Mouse (Mus musculus): ENCODE measurements around the gene Zfhx3. TPM values are rescaled to one million over a fixed set of nuclear protein-coding genes. Genes with fewer than 3 reads are reported as not detected.
A peak's percentile ranks its signal among the peaks of the same experiment; 100 is the strongest.

Zfhx3 gene
- polyA plus RNA-seq, 1 experiment from 2014 or later, result 44.7 TPM

DNA sequence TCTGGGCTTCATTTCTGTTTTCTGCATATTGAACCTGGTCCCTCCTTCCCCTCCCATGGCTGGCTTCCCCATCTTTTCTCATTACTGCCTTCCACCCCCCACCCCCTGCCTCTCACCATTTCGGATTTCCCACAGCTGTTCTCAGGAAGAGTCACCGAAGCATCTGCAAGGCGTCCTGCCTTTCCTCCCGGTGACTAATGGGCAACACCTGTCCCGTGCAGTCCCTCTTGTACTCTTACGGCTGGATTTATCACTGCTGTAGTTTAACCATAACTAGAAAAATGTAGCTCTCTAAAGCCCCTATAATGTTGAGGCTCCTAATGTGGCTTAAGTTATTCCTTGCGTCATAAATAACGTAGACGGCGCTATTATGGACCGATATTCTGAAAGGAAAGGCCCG, 119.5 kb downstream of the Zfhx3 start:
- H3K27me3 ChIP-seq (ENCODE audit: control insufficient read depth, insufficient read depth, low read depth, low read length), result no peaks in the 10 kb centered on the region
- no peak overlapping the region for H3K4me2 ChIP-seq (ENCODE audit: low read length)
- H3K36me3 ChIP-seq (ENCODE audit: control insufficient read depth, insufficient read depth, low read length), result no peaks in the 10 kb centered on the region
- 89% methylated on average over 12 of the region's 12 CpGs for WGBS
- ATAC-seq, result no peak
- no peak overlapping the region for H3K27ac ChIP-seq (ENCODE audit: low read length)
- peaks cover 3% of the 10 kb centered on the region; the same call in 1 of the 2 replicates for H3K4me1 ChIP-seq (ENCODE audit: control insufficient read depth, insufficient read depth, low read length)
- H3K4me3 ChIP-seq (ENCODE audit: low read depth, low read length), result no peak overlapping the region
- peaks cover 3% of the 10 kb centered on the region; the same call in 1 of the 2 replicates for H3K9me3 ChIP-seq (replicated peaks; ENCODE audit: control insufficient read depth, low read length, poor library complexity, severe bottlenecking)
- no peak overlapping the region for H3K9ac ChIP-seq (ENCODE audit: low read depth, low read length)

DNA sequence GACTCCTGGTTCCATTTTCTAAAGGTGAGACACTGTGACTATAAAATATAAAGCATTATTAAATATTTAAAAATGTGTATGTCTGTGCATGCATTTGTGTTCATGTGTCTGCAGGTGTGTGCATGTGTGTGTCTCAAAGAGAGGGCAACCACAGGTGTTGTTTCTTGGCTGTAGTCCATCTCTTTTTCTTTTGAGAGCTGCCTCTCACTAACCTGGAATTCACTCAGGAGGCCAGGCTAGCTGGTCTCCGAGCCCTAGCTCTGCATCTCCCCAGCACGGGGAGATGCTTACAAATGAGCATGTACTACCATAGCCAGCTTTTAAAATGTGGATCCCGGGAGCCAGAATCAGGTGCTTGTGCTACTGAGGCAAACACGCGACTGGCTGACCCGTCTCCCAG, 124.7 kb downstream of the Zfhx3 start:
- Histone ChIP-seq H3K27ac (ENCODE audit: low read length) (no peak overlapping the region), H3K4me3 (ENCODE audit: low read depth, low read length) (no peak overlapping the region), H3K4me2 (ENCODE audit: low read length) (no peak overlapping the region), H3K9ac (ENCODE audit: low read depth, low read length) (no peak overlapping the region), H3K27me3 (ENCODE audit: control insufficient read depth, insufficient read depth, low read depth, low read length) (no peaks in the 10 kb centered on the region), H3K9me3 (replicated peaks; ENCODE audit: control insufficient read depth, low read length, poor library complexity, severe bottlenecking) (no peaks in the 10 kb centered on the region), H3K4me1 (ENCODE audit: control insufficient read depth, insufficient read depth, low read length) (peaks cover 13% of the 10 kb centered on the region), H3K36me3 (ENCODE audit: control insufficient read depth, insufficient read depth, low read length) (no peaks in the 10 kb centered on the region)
- WGBS, result 73% methylated on average over 6 of the region's 6 CpGs
- ATAC-seq, result no peak

DNA sequence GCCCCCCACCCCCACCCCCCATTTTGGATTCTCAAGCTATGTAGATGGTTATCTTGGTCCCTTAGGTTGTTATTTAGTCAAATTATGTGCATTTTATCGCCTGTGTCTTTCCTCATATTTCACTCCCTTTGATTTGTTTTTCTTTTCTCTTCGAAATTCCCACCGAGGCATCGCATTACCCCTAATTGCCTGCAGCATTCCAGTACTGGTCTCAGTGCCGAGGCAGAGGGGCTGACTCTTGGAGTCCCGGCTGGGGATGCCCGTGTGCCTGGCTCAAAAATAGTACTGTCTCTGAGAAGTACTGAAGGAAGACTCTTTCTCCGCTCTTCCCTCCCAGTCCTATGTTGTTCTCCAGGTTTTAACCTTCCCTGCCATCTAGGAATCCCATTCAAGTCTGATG, 125.8 kb downstream of the Zfhx3 start:
- Histone ChIP-seq H3K27me3 (ENCODE audit: control insufficient read depth, insufficient read depth, low read depth, low read length) (no peaks in the 10 kb centered on the region), H3K27ac (ENCODE audit: low read length) (no peak overlapping the region), H3K4me3 (ENCODE audit: low read depth, low read length) (no peak overlapping the region), H3K4me1 (ENCODE audit: control insufficient read depth, insufficient read depth, low read length) (peaks cover 13% of the 10 kb centered on the region), H3K4me2 (ENCODE audit: low read length) (no peak overlapping the region), H3K36me3 (ENCODE audit: control insufficient read depth, insufficient read depth, low read length) (no peaks in the 10 kb centered on the region), H3K9me3 (replicated peaks; ENCODE audit: control insufficient read depth, low read length, poor library complexity, severe bottlenecking) (no peaks in the 10 kb centered on the region), H3K9ac (ENCODE audit: low read depth, low read length) (no peak overlapping the region)
- WGBS, result 45% methylated on average over 8 of the region's 8 CpGs
- no peak for ATAC-seq

DNA sequence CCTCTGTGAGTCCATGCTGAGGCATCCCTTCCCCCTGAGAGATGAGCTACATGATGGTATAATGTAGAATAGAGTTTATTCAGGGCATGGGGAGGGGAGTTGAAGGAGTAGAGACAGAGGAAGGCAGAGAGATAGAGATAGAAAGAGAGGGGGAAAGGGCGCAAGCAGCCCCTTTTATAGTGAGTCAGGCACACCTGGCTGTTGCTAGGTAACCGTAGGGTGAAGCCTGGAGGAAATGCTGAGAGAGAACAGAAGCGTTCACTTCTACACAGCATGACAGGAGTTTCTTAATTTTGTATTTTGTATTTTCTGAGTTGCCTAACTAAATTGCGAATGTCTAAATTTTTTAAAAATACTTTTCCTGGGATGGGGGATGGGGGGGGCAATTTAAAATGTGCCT, 128.0 kb downstream of the Zfhx3 start:
- Histone ChIP-seq H3K9me3 (replicated peaks; ENCODE audit: control insufficient read depth, low read length, poor library complexity, severe bottlenecking) (no peaks in the 10 kb centered on the region), H3K4me2 (ENCODE audit: low read length) (no peak overlapping the region), H3K4me1 (ENCODE audit: control insufficient read depth, insufficient read depth, low read length) (peaks cover 13% of the 10 kb centered on the region), H3K9ac (ENCODE audit: low read depth, low read length) (no peak overlapping the region), H3K27me3 (ENCODE audit: control insufficient read depth, insufficient read depth, low read depth, low read length) (no peaks in the 10 kb centered on the region), H3K4me3 (ENCODE audit: low read depth, low read length) (no peak overlapping the region), H3K27ac (ENCODE audit: low read length) (no peak overlapping the region), H3K36me3 (ENCODE audit: control insufficient read depth, insufficient read depth, low read length) (no peaks in the 10 kb centered on the region)
- ATAC-seq, result 0 out of 2 replicates have a peak, but pooled peaks have one; percentile 67
- WGBS, result 59% methylated on average over 4 of the region's 4 CpGs

DNA sequence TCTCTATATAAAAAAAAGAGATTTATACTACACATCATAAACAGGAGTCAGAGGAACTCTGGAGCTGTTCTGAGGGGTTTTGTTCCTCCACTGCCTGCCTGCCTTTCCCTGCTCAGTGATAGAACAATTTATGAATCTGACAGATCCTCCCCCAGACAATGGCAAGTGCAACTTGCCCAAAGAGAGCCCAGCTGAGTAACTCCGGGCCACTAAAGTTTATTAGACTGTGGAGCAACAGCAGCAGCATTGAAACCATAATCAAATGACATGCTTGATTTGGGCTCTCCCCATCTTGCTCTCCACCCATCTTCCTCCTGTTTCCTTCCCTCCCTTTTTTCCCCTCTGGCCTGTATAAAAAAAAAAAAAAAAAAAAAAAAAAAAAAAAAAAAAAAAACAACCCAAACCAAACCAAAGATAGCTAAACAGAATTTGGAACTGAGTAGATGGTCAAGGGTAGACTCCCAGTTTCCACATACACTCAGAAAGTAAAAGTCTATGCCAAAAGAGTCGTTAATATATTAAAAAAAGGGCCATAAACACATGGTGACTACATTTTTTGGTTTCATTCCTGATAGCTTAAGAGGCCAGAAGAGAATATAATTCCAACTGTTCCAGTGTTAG, 129.8 kb downstream of the Zfhx3 start:
- no peak overlapping the region for H3K4me3 ChIP-seq (ENCODE audit: low read depth, low read length)
- ATAC-seq, result no peak
- H3K27me3 ChIP-seq (ENCODE audit: control insufficient read depth, insufficient read depth, low read depth, low read length), result no peaks in the 10 kb centered on the region
- peaks cover 12% of the 10 kb centered on the region for H3K4me1 ChIP-seq (ENCODE audit: control insufficient read depth, insufficient read depth, low read length)
- H3K9ac ChIP-seq (ENCODE audit: low read depth, low read length), result no peak overlapping the region
- WGBS, result 61% methylated on average over 2 of the region's 2 CpGs
- H3K9me3 ChIP-seq (replicated peaks; ENCODE audit: control insufficient read depth, low read length, poor library complexity, severe bottlenecking), result no peaks in the 10 kb centered on the region
- no peak overlapping the region for H3K27ac ChIP-seq (ENCODE audit: low read length)
- H3K36me3 ChIP-seq (ENCODE audit: control insufficient read depth, insufficient read depth, low read length), result no peaks in the 10 kb centered on the region
- H3K4me2 ChIP-seq (ENCODE audit: low read length), result no peak overlapping the region

DNA sequence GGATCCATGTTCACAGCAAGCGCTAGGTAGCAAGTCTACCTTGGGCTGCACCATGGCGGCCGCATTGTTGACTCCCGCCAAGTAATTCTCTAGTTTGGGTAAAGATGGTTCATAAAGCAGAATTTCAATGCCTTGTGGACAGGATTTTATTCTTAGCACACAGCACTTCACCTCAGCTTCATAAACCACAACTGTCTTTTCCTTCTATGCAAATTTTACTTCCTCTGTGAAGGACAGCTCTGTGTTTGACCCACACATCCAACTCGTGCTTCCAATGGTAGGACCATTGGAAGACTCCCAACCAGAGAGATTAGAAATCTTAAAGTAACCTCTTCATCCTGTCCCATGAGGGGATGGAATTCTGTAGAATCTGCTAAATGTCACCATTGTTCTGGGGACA, 130.4 kb downstream of the Zfhx3 start:
- 92% methylated on average over 5 of the region's 5 CpGs for WGBS
- ATAC-seq, result no peak
- H3K4me2 ChIP-seq (ENCODE audit: low read length), result no peak overlapping the region

DNA sequence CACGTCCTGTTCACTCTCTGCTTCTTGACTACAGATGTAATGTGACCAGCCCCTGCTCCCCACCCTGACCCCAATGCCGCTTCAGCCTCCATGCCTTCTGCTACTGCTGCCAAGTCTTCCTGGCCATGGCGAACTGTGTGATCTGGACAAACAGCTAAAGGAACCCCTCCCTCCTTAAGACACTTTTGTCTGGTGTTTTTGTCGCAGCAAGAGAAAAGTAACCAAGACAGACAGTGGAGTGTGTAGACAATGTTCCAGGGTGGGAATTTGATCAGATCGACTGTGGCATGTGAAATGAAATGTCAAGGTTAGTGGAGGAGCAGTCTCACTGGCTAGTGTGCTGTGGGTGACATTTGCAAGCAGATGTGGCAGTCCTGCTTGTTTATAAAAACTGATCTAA, 132.7 kb downstream of the Zfhx3 start:
- Histone ChIP-seq H3K27ac (ENCODE audit: low read length) (no peak overlapping the region), H3K4me1 (ENCODE audit: control insufficient read depth, insufficient read depth, low read length) (peaks cover 3% of the 10 kb centered on the region; the same call in 1 of the 2 replicates), H3K9me3 (replicated peaks; ENCODE audit: control insufficient read depth, low read length, poor library complexity, severe bottlenecking) (no peaks in the 10 kb centered on the region), H3K36me3 (ENCODE audit: control insufficient read depth, insufficient read depth, low read length) (no peaks in the 10 kb centered on the region), H3K9ac (ENCODE audit: low read depth, low read length) (no peak overlapping the region), H3K27me3 (ENCODE audit: control insufficient read depth, insufficient read depth, low read depth, low read length) (no peaks in the 10 kb centered on the region), H3K4me2 (ENCODE audit: low read length) (no peak overlapping the region), H3K4me3 (ENCODE audit: low read depth, low read length) (no peak overlapping the region)
- no peak for ATAC-seq
- 80% methylated on average over 5 of the region's 5 CpGs for WGBS

More for the DNA sequence above, 130.4 kb downstream of the Zfhx3 start:
- Histone ChIP-seq H3K9ac (ENCODE audit: low read depth, low read length) (no peak overlapping the region), H3K4me3 (ENCODE audit: low read depth, low read length) (no peak overlapping the region), H3K27me3 (ENCODE audit: control insufficient read depth, insufficient read depth, low read depth, low read length) (no peaks in the 10 kb centered on the region), H3K9me3 (replicated peaks; ENCODE audit: control insufficient read depth, low read length, poor library complexity, severe bottlenecking) (no peaks in the 10 kb centered on the region), H3K4me1 (ENCODE audit: control insufficient read depth, insufficient read depth, low read length) (peaks cover 11% of the 10 kb centered on the region), H3K36me3 (ENCODE audit: control insufficient read depth, insufficient read depth, low read length) (no peaks in the 10 kb centered on the region), H3K27ac (ENCODE audit: low read length) (no peak overlapping the region)

DNA sequence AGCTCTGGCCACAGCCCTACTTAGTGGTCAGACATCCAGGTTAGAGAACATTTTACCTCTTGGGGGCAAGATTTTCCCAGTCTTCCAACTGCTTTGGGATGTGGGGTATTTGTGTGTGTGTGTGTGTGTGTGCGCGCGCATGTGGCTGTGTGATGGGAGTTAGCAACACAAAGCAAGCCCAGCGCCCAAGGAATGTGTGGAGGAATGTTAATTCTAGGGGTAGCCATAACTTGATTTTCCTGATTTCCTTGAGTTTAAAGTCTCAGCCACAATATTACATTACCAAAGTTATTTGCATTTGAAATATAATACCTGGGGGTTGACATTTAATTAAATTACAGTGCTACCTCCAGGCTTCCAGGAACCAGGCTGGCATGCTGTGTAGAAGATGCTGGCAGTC, 136.3 kb downstream of the Zfhx3 start:
- Histone ChIP-seq H3K27me3 (ENCODE audit: control insufficient read depth, insufficient read depth, low read depth, low read length) (no peaks in the 10 kb centered on the region), H3K9ac (ENCODE audit: low read depth, low read length) (no peak overlapping the region), H3K4me2 (ENCODE audit: low read length) (no peak overlapping the region), H3K4me3 (ENCODE audit: low read depth, low read length) (no peak overlapping the region), H3K36me3 (ENCODE audit: control insufficient read depth, insufficient read depth, low read length) (no peaks in the 10 kb centered on the region), H3K27ac (ENCODE audit: low read length) (no peak overlapping the region), H3K9me3 (replicated peaks; ENCODE audit: control insufficient read depth, low read length, poor library complexity, severe bottlenecking) (no peaks in the 10 kb centered on the region), H3K4me1 (ENCODE audit: control insufficient read depth, insufficient read depth, low read length) (no peaks in the 10 kb centered on the region)
- WGBS, result 95% methylated on average over 4 of the region's 4 CpGs
- ATAC-seq, result no peak

DNA sequence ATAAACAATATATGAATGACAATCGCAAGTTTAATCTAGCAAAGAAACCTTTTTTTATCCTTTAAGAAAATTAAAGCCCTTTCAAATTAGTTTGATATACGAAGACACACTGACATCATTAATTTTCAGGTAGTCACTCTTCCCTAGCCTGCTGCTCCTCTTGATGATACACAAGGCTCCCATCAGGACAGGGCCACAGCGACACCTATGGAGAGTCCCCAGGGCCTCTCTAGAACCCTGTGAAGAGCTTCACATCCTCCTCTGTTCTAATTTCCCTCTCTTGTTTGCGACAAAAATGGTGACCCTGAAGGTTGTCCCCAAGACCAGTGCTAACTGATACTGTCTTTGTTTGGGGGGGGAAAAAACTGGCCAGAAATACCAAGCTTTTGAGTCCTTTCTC, 144.5 kb downstream of the Zfhx3 start:
- WGBS, result 65% methylated on average over 4 of the region's 4 CpGs

More for the DNA sequence above, 144.5 kb downstream of the Zfhx3 start:
- Histone ChIP-seq H3K9me3 (replicated peaks; ENCODE audit: control insufficient read depth, low read length, poor library complexity, severe bottlenecking) (no peaks in the 10 kb centered on the region), H3K4me3 (ENCODE audit: low read depth, low read length) (no peak overlapping the region), H3K36me3 (ENCODE audit: control insufficient read depth, insufficient read depth, low read length) (no peaks in the 10 kb centered on the region), H3K27ac (ENCODE audit: low read length) (no peak overlapping the region), H3K9ac (ENCODE audit: low read depth, low read length) (no peak overlapping the region), H3K4me2 (ENCODE audit: low read length) (no peak overlapping the region), H3K27me3 (ENCODE audit: control insufficient read depth, insufficient read depth, low read depth, low read length) (no peaks in the 10 kb centered on the region), H3K4me1 (ENCODE audit: control insufficient read depth, insufficient read depth, low read length) (no peaks in the 10 kb centered on the region; the same call in 1 of the 2 replicates)
- no peak for ATAC-seq

All from midbrain, embryonic 16.5 days (tissue).